Mouse (Mus musculus) heart, embryonic 15.5 days (tissue): ENCODE data around the gene Dclk1. TPM values are rescaled to one million over a fixed set of nuclear protein-coding genes. Genes with fewer than 3 reads are reported as not detected.

Experiments
- ATAC-seq: fragments of 200-750 bp; cut with Nextera tagmentation; replicated peaks from 2 replicates; pipeline ENCODE4 v1.8.0; 2017; ENCODE audit warnings: low read depth, moderate TSS enrichment; ENCODE audit not compliant: insufficient number of reproducible peaks, insufficient read depth, low FRiP score
- H3K27ac ChIP-seq: fragments of 300-500 bp; sonication (generic); 2 replicates; pipeline ENCODE4 v1.5.1; 2015; ENCODE audit warnings: mild to moderate bottlenecking, inconsistent platforms
- H3K27me3 ChIP-seq: fragments of 300-500 bp; sonication (generic); 2 replicates; pipeline ENCODE4 v1.6.1; 2015; ENCODE audit warnings: inconsistent platforms
- H3K36me3 ChIP-seq: fragments of 300-500 bp; sonication (generic); 2 replicates; pipeline ENCODE4 v1.6.1; 2015; ENCODE audit warnings: mild to moderate bottlenecking, inconsistent platforms
- H3K4me1 ChIP-seq: fragments of 300-500 bp; sonication (generic); replicated peaks from 2 replicates; pipeline ENCODE4 v1.6.1; 2015; ENCODE audit warnings: inconsistent platforms
- H3K4me2 ChIP-seq: fragments of 300-500 bp; sonication (generic); 2 replicates; pipeline ENCODE4 v1.6.1; 2015; ENCODE audit warnings: inconsistent platforms, mild to moderate bottlenecking, moderate library complexity
- H3K4me3 ChIP-seq: fragments of 300-500 bp; sonication (generic); 2 replicates; pipeline ENCODE4 v1.5.1; 2015; ENCODE audit warnings: mild to moderate bottlenecking, inconsistent platforms
- H3K9ac ChIP-seq: fragments of 300-500 bp; sonication (generic); 2 replicates; pipeline ENCODE4 v1.6.1; 2015; ENCODE audit warnings: mild to moderate bottlenecking, inconsistent platforms
- H3K9me3 ChIP-seq: fragments of 300-500 bp; sonication (generic); replicated peaks from 2 replicates; pipeline ENCODE4 v1.6.1; 2016; ENCODE audit warnings: inconsistent platforms
- WGBS: fragments of 180-500 bp; shearing (Covaris S2); methylation state at CpG from one replicate; pipeline ENCODE4 v1.1.7; 2015; ENCODE audit warnings: mixed read lengths; 5-methylcytosine and 5-hydroxymethylcytosine counted together
- polyA plus RNA-seq: library from polyadenylated mRNA; unstranded; fragments of >200 nt; fragmentation: Nextera tagmentation; extraction: Ambion mirVana; gene quantifications from 2 replicates; pipeline ENCODE4 v1.2.1, GENCODE M21; 2015

Dclk1 gene
- polyA plus RNA-seq, 1 experiment from 2014 or later: 11.9 TPM

DNA sequence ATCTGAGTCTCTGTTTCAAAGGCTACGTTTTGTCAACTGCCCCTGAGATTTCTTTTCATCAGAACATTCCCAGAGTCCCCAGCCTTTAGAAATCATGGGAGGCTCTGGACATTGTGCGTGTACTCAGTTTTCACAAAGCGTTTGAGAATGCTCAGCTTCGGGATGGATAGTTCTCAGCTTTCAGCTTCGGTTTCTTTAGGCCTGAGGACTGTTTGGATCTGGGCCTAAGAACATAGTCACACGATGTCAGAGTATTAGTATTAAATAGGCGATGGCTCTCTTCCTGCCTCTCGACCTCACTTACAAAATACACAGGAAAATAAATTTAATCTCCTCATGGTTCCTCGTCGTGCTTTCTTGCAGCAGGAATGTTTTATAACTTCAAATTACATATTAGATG is 327.4 kb downstream of the Dclk1 start:
- no peak overlapping the region for H3K4me3 ChIP-seq
- 66% methylated on average over 10 of the region's 10 CpGs for WGBS
- ATAC-seq: no peak
- H3K36me3 ChIP-seq: no peaks in the 10 kb centered on the region
- no peaks in the 10 kb centered on the region for H3K27me3 ChIP-seq
- H3K4me2 ChIP-seq: no peak overlapping the region
- H3K4me1 ChIP-seq: no peaks in the 10 kb centered on the region
- H3K9me3 ChIP-seq: no peaks in the 10 kb centered on the region
- H3K27ac ChIP-seq: no peak overlapping the region
- no peak overlapping the region for H3K9ac ChIP-seq

DNA sequence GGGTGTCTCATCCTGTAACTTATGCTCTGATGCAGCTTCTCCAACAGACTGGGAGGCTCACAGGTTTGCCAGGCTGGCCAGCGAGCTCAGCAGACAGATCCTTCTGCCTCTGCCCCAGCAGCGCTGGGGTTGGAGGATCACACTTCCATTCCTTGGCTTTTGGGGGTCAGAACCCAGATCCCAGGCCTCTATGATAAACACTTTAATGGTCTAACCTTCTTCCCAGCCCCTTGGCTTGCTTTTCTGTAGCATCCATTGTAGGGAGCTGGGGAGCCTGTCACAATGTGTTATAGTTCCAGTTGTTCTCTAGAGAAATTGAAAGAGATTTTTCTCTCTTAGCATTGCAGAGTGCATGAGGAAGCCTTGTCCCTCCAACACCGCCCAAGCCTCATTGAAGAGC is 328.9 kb downstream of the Dclk1 start:
- ATAC-seq: no peak
- H3K36me3 ChIP-seq: no peaks in the 10 kb centered on the region
- H3K4me2 ChIP-seq: no peak overlapping the region
- no peaks in the 10 kb centered on the region for H3K9me3 ChIP-seq
- no peaks in the 10 kb centered on the region for H3K4me1 ChIP-seq
- H3K27ac ChIP-seq: no peak overlapping the region
- H3K27me3 ChIP-seq: no peaks in the 10 kb centered on the region
- H3K4me3 ChIP-seq: no peak overlapping the region
- 84% methylated on average over 3 of the region's 3 CpGs for WGBS
- no peak overlapping the region for H3K9ac ChIP-seq

DNA sequence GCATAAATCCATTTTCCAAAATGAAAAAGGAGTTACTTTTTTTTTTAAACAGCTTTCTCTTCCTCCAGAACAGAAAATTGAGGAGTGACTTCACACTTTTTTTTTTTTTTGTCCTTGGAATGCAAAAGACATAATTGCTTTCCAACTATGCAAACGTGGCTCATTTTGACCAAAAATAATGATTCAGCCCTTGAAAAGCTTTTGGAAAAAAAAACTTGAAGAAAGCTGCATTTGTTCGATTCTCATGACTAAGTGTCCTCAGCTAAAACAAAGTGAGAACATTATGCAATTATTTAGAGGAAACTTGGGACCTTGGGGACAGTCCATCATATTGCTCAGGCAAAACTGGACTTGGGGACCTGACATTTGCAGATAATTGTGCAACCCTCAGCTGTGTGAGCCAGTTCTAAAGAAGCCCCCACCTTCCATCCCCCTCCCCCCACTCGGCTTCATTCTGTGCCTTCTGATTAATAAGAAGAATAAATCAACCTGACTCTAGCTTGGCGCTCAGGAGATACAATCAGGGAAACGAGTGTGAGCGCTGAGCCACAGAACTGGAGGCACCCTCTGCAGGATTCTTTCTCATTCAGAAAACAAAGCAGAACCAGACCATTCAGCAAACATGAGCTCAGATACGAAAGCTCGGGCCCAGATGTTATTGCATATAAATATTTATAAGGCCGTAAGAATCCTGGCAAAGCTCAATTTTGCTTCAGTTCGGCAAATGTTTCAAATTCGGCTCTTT is 329.6 kb downstream of the Dclk1 start:
- ATAC-seq: no peak
- 65% methylated on average over 11 of the region's 11 CpGs for WGBS

DNA sequence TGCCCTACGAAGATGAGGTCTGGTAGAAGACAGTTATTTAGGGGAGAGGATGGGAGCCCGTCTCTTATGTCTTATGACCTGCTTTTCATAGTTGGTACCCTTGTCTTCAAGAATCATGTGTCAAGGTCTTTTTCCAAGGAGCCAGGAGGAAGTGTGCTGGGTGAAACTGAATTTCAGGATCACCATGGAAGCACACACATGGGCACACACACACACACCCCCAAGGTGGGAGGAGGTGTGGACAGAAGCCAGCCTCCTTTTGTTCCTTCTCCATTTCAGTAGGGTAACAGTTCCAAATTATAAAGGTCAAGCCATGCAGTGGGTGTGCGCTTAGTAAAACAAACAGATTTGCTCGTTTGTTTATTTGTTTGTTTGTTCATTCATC is 330.1 kb downstream of the Dclk1 start:
- 83% methylated on average over 4 of the region's 4 CpGs for WGBS
- no peak overlapping the region for H3K4me3 ChIP-seq
- no peaks in the 10 kb centered on the region for H3K27me3 ChIP-seq
- no peaks in the 10 kb centered on the region for H3K9me3 ChIP-seq
- no peaks in the 10 kb centered on the region for H3K36me3 ChIP-seq
- ATAC-seq: no peak
- H3K4me1 ChIP-seq: no peaks in the 10 kb centered on the region
- H3K27ac ChIP-seq: no peak overlapping the region
- no peak overlapping the region for H3K9ac ChIP-seq
- no peak overlapping the region for H3K4me2 ChIP-seq

More for the DNA sequence above, 329.6 kb downstream of the Dclk1 start:
- H3K9me3 ChIP-seq: no peaks in the 10 kb centered on the region
- H3K4me3 ChIP-seq: no peak overlapping the region
- no peak overlapping the region for H3K4me2 ChIP-seq
- H3K36me3 ChIP-seq: no peaks in the 10 kb centered on the region
- no peaks in the 10 kb centered on the region for H3K27me3 ChIP-seq
- H3K9ac ChIP-seq: no peak overlapping the region
- H3K27ac ChIP-seq: no peak overlapping the region
- no peaks in the 10 kb centered on the region for H3K4me1 ChIP-seq

DNA sequence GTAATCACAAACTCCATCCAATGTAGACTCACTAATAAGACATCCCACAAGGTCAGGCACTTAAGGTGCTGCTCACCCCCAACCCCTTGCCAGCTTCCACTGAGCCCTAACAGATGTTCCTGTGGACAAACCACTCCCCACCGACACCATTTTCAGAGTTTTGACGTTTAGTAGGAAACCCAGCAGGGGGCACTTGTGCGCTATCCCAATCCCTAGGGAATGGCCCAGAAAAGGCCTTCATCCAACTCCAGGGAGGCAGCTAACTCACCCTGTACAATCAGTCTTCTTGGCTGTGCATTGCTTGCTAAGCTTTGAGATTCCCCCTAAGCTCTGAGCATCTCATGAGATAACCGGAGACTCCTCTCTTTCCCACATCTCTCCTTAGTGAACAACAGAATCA is 331.8 kb downstream of the Dclk1 start:
- Histone ChIP-seq H3K9ac (no peak overlapping the region), H3K4me3 (no peak overlapping the region), H3K36me3 (no peaks in the 10 kb centered on the region), H3K4me1 (no peaks in the 10 kb centered on the region), H3K27ac (no peak overlapping the region), H3K27me3 (no peaks in the 10 kb centered on the region), H3K4me2 (no peak overlapping the region), H3K9me3 (no peaks in the 10 kb centered on the region)
- WGBS: 43% methylated on average over 4 of the region's 4 CpGs
- ATAC-seq: no peak

DNA sequence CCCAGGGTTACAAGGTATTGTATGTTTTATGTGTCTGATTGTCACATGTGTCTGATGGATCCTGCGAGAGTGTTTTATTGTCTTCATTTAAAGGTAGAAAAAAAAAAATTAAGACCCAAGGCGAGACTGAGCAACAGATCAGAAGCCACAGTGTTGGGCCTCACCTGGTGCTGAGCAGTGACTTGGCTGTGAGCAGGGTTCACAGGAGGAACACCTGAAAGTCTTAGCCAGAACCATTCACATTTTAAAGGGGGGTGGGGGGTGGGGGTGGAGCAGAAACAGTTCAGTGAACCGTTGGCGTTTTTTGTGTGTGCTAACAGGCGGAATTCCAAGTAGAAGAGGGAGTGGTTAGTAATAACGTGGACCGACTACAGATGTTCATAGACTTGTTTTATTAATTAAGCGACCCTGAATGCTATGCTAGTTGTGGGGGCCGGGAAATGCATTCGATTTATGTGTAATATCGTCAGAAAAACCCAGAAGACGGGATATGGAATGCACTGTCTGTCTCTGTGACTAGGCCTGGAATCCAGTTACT is 345.3 kb downstream of the Dclk1 start:
- 61% methylated on average over 12 of the region's 12 CpGs for WGBS
- no peak overlapping the region for H3K4me2 ChIP-seq
- no peak for ATAC-seq

DNA sequence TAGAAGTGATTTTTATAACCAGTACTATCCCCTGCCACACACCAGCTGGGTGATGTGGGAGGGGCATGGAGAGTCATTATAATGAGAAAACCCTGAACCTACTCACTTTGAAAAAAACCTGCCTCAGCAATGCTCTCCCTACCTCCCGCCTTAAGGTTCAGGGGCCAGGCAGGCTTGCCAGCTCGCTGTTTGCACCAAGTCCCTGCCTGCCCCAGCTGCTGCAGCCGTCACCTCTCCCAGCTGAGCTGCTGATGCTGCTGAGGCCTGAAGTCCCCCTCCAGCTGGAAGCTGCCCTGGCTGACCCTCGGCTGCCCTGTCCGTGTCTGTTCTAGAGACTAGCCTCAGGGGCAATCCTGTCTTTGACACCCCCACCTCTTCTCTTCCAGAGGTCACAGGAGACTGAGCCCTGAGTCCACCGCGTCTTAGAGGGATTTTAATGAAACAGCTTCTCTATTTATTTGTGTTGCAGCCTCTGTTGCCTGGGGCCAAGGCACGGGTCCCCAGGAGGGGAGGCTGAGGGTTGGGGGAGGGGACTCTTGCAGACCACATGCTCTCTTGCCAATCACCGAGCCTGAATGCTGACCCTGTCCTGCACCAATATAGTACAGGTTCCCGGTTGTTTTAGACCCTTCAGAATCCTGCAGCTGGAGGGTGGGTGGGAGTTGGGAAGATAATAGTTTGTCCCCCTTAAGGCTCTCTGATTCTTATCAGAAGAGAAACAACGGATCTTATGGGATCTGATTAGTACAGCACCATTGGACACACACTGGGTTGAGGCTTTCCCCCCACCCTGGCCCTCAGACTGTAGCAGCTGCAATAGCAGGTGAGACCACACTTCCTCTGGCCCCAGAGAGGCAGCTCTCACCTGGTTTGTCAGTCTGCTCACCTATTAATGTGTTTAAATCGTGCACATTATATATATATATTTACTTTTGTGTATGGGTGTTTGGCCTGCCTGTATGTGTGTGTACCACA is 346.1 kb downstream of the Dclk1 start:
- Histone ChIP-seq H3K27me3 (no peaks in the 10 kb centered on the region), H3K4me3 (no peak overlapping the region), H3K9me3 (no peaks in the 10 kb centered on the region), H3K4me2 (no peak overlapping the region), H3K9ac (no peak overlapping the region), H3K4me1 (peaks cover 7% of the 10 kb centered on the region), H3K36me3 (no peaks in the 10 kb centered on the region), H3K27ac (no peak overlapping the region)
- 0 out of 2 replicates have a peak, but pooled peaks have one; percentile 35 for ATAC-seq
- 20% methylated on average over 12 of the region's 12 CpGs for WGBS

More for the DNA sequence above, 345.3 kb downstream of the Dclk1 start:
- Histone ChIP-seq H3K27ac (no peak overlapping the region), H3K9me3 (no peaks in the 10 kb centered on the region), H3K36me3 (no peaks in the 10 kb centered on the region), H3K9ac (no peak overlapping the region), H3K4me1 (peaks cover 7% of the 10 kb centered on the region), H3K4me3 (no peak overlapping the region), H3K27me3 (no peaks in the 10 kb centered on the region)

Other genes starting within 250 kb of the Dclk1 start
- 1.2 and 1.4 TPM in 2 replicates for gene Ccna1, start 186.9 kb upstream of the Dclk1 start, polyA plus RNA-seq
- 29.3 and 32.7 TPM in 2 replicates for gene Spg20, start 130.3 kb upstream of the Dclk1 start, polyA plus RNA-seq
- gene Ccdc169, start 105.0 kb upstream of the Dclk1 start, polyA plus RNA-seq: 0.10 TPM in 1 of 2 replicates, not detected in the other
- 0.09 TPM in 1 of 2 replicates, not detected in the other for gene Sohlh2, start 60.3 kb upstream of the Dclk1 start, polyA plus RNA-seq
- not detected in 2 replicates for gene Gm21954, start 229.8 kb downstream of the Dclk1 start, polyA plus RNA-seq